Mouse (Mus musculus) adrenal gland, postnatal 4 days (tissue): ENCODE measurements around the gene Rhbdd1. TPM values are rescaled to one million over a fixed set of nuclear protein-coding genes. Genes with fewer than 3 reads are reported as not detected.

Experiments used
- DNase-seq, 2 experiments: peaks; one replicate each; pipeline ENCODE4 v3.0.0; 2021 to 2022; ENCODE audit warnings: low spot score in 2 of 2, mixed read lengths in 2 of 2
- microRNA-seq: library from miRNA; unstranded; fragments of <30 nt; microRNA quantifications from one replicate; pipeline ENCODE4 v1.2.0, GENCODE M21; 2021
- total RNA-seq, 2 experiments: library from RNA; stranded (reverse); gene quantifications; 2 replicates each; pipeline ENCODE4 v1.2.3; 2021

Rhbdd1 gene
- total RNA-seq, 2 experiments from 2014 or later: 24.2 to 24.3 TPM

GRCm38 (mm10) chr1:82479696-82480487, 163.6 kb downstream of the Rhbdd1 start:
- no peak for DNase-seq

- DNase-seq: no peak
These were observed 166.1 kb downstream of the Rhbdd1 start for GRCm38 (mm10) chr1:82482371-82482770.

- no peak for DNase-seq
These were observed 170.1 kb downstream of the Rhbdd1 start for GRCm38 (mm10) chr1:82486371-82486770.

GRCm38 (mm10) chr1:82491954-82492353, 175.7 kb downstream of the Rhbdd1 start:
- DNase-seq: no peak

Small RNAs within 50 kb of the gene (microRNA-seq; reads per million reads assigned to microRNA genes)
- gene Gm22112: not detected

Other genes starting within 250 kb of the Rhbdd1 start
- not detected for gene Gm9747, start 83.3 kb upstream of the Rhbdd1 start, total RNA-seq
- 10 to 100 TPM; 24.2 to 28.6 TPM for gene Irs1, start 25.0 kb upstream of the Rhbdd1 start, total RNA-seq